Mouse (Mus musculus) hindbrain, embryonic 14.5 days (tissue): ENCODE data around the gene Thsd1. TPM values are rescaled to one million over a fixed set of nuclear protein-coding genes. Genes with fewer than 3 reads are reported as not detected.

Experiments used
- ATAC-seq: fragments of 200-750 bp; cut with Nextera tagmentation; 2 replicates; pipeline ENCODE4 v1.8.0; 2017; ENCODE audit warnings: moderate number of reproducible peaks, mild to moderate bottlenecking, moderate TSS enrichment, moderate library complexity; ENCODE audit not compliant: low FRiP score
- DNase-seq: peaks from one replicate; pipeline ENCODE4 v3.0.0-alpha.2; 2015; ENCODE audit warnings: low spot score
- H3K27ac ChIP-seq: fragments of 300-500 bp; sonication (generic); 2 replicates; pipeline ENCODE4 v1.5.1; 2014; ENCODE audit warnings: mild to moderate bottlenecking, moderate library complexity
- H3K27me3 ChIP-seq: fragments of 300-500 bp; sonication (generic); 2 replicates; pipeline ENCODE4 v1.6.1; 2014; ENCODE audit warnings: mild to moderate bottlenecking, low read length, mixed read lengths; ENCODE audit not compliant: control insufficient read depth, insufficient read depth
- H3K36me3 ChIP-seq: fragments of 300-500 bp; sonication (generic); replicated peaks from 2 replicates; pipeline ENCODE4 v1.6.1; 2014; ENCODE audit not compliant: control insufficient read depth, insufficient read depth
- H3K4me1 ChIP-seq: fragments of 300-500 bp; sonication (generic); replicated peaks from 2 replicates; pipeline ENCODE4 v1.6.1; 2014; ENCODE audit warnings: antibody characterized with exemption, low read length, mixed read lengths; ENCODE audit not compliant: control insufficient read depth, insufficient read depth
- H3K4me2 ChIP-seq: fragments of 300-500 bp; sonication (generic); replicated peaks from 2 replicates; pipeline ENCODE4 v1.6.1; 2014; ENCODE audit warnings: mild to moderate bottlenecking, moderate library complexity
- H3K4me3 ChIP-seq: fragments of 300-500 bp; sonication (generic); replicated peaks from 2 replicates; pipeline ENCODE4 v1.5.1; 2014; ENCODE audit warnings: mild to moderate bottlenecking, low read length
- H3K9ac ChIP-seq: fragments of 300-500 bp; sonication (generic); 2 replicates; pipeline ENCODE4 v1.6.1; 2014
- H3K9me3 ChIP-seq: fragments of 300-500 bp; sonication (generic); 2 replicates; pipeline ENCODE4 v1.6.1; 2016; ENCODE audit warnings: low read length; ENCODE audit not compliant: control insufficient read depth
- WGBS: fragments of 180-500 bp; shearing (Covaris S2); extraction: QIAGEN DNeasy Blood & Tissue Kit; methylation state at CpG from one replicate; pipeline ENCODE4 v1.1.7; 2014; 5-methylcytosine and 5-hydroxymethylcytosine counted together
- polyA plus RNA-seq: library from polyadenylated mRNA; unstranded; fragments of >200 nt; fragmentation: Nextera tagmentation; extraction: Ambion mirVana; gene quantifications from 2 replicates; pipeline ENCODE4 v1.2.1, GENCODE M21; 2014

Thsd1 gene
- polyA plus RNA-seq: 8.2 and 8.3 TPM in 2 replicates

- WGBS: under 1% methylated on average over 39 of the region's 39 CpGs
- H3K27ac ChIP-seq: no peak within 1 kb of the TSS
- ATAC-seq (peak; percentile 78), DNase-seq (no peak)
- no peaks in the 10 kb centered on the region for H3K9me3 ChIP-seq
- peak within 1 kb of the TSS; percentile 48 for H3K4me3 ChIP-seq
- H3K27me3 ChIP-seq: peaks cover 19% of the 10 kb centered on the region
- H3K4me2 ChIP-seq: peak within 1 kb of the TSS; percentile 85
- H3K9ac ChIP-seq: peak within 1 kb of the TSS; percentile 59
- H3K36me3 ChIP-seq: peaks cover 11% of the 10 kb centered on the region; the same call in 1 of the 2 replicates
- H3K4me1 ChIP-seq: no peaks in the 10 kb centered on the region
Measured at GRCm38 (mm10) chr8:22227061-22227877, at the start of gene Thsd1. TSS of gene Thsd1 (plus strand) at chr8:22227313.

- Histone ChIP-seq H3K36me3 (no peaks in the 10 kb centered on the region), H3K9ac (peak overlapping the region; percentile 60), H3K4me1 (peaks cover 8% of the 10 kb centered on the region), H3K27me3 (no peaks in the 10 kb centered on the region), H3K9me3 (no peaks in the 10 kb centered on the region), H3K4me2 (peak overlapping the region; percentile 61), H3K4me3 (peak overlapping the region; percentile 56), H3K27ac (0 out of 2 replicates have a peak overlapping the region, but pooled peaks have one; percentile 73)
- peak; percentile 35 for DNase-seq
- peak; percentile 49 for ATAC-seq
- 0% methylated on average over 3 of the region's 3 CpGs for WGBS
Measured at GRCm38 (mm10) chr8:22184884-22185283, 42.2 kb upstream of the Thsd1 start.

- Histone ChIP-seq H3K9ac (peak within 1 kb of the TSS; percentile 60), H3K27me3 (no peaks in the 10 kb centered on the region), H3K4me3 (peak within 1 kb of the TSS; percentile 56), H3K36me3 (no peaks in the 10 kb centered on the region), H3K4me1 (peaks cover 8% of the 10 kb centered on the region), H3K9me3 (no peaks in the 10 kb centered on the region), H3K27ac (peak within 1 kb of the TSS; percentile 73), H3K4me2 (peak within 1 kb of the TSS; percentile 61)
- ATAC-seq (peak; percentile 98), DNase-seq (peak; percentile 91)
- WGBS: 3% methylated on average over 63 of the region's 63 CpGs
Measured at GRCm38 (mm10) chr8:22185431-22186397, 41.4 kb upstream of the Thsd1 start, which contains the start of gene Ckap2. TSS of gene Ckap2 (minus strand) at chr8:22185819.

- WGBS: under 1% methylated on average over 70 of the region's 73 CpGs
- peak; percentile 90 for DNase-seq
Measured at GRCm38 (mm10) chr8:22192660-22193431, 34.3 kb upstream of the Thsd1 start, which contains the start of gene Vps36. TSS of gene Vps36 (plus strand) at chr8:22192809.

GRCm38 (mm10) chr8:22193432-22194010, 33.6 kb upstream of the Thsd1 start:
- Histone ChIP-seq H3K27me3 (no peaks in the 10 kb centered on the region), H3K27ac (peak overlapping the region; percentile 96), H3K4me1 (peaks cover 17% of the 10 kb centered on the region), H3K4me2 (peak overlapping the region; percentile 81), H3K9ac (peak overlapping the region; percentile 94), H3K9me3 (no peaks in the 10 kb centered on the region), H3K36me3 (no peaks in the 10 kb centered on the region), H3K4me3 (peak overlapping the region; percentile 80)
- no peak for DNase-seq
- no peak for ATAC-seq
- 16% methylated on average over 12 of the region's 12 CpGs for WGBS

More at GRCm38 (mm10) chr8:22192660-22193431, 34.3 kb upstream of the Thsd1 start, which contains the start of gene Vps36:
- peak within 1 kb of the TSS; percentile 94 for H3K9ac ChIP-seq
- H3K4me1 ChIP-seq: peaks cover 17% of the 10 kb centered on the region
- ATAC-seq: peak; percentile 95
- H3K4me3 ChIP-seq: peak within 1 kb of the TSS; percentile 80
- no peaks in the 10 kb centered on the region for H3K36me3 ChIP-seq
- peak within 1 kb of the TSS; percentile 81 for H3K4me2 ChIP-seq
- no peaks in the 10 kb centered on the region for H3K27me3 ChIP-seq
- H3K9me3 ChIP-seq: no peaks in the 10 kb centered on the region
- peak within 1 kb of the TSS; percentile 96 for H3K27ac ChIP-seq

- Histone ChIP-seq H3K27ac (no peak overlapping the region), H3K4me3 (no peak overlapping the region), H3K9me3 (no peaks in the 10 kb centered on the region), H3K9ac (no peak overlapping the region), H3K4me1 (peaks cover 14% of the 10 kb centered on the region), H3K27me3 (no peaks in the 10 kb centered on the region), H3K4me2 (no peak overlapping the region), H3K36me3 (peaks cover 23% of the 10 kb centered on the region)
- DNase-seq (no peak), ATAC-seq (no peak)
- WGBS: 92% methylated on average over 6 of the region's 6 CpGs
Measured at GRCm38 (mm10) chr8:22197914-22198313, 29.2 kb upstream of the Thsd1 start.

GRCm38 (mm10) chr8:22199481-22199880, 27.6 kb upstream of the Thsd1 start:
- Histone ChIP-seq H3K4me1 (peaks cover 2% of the 10 kb centered on the region), H3K4me3 (no peak overlapping the region), H3K36me3 (peaks cover 39% of the 10 kb centered on the region), H3K9me3 (no peaks in the 10 kb centered on the region), H3K4me2 (no peak overlapping the region), H3K27me3 (no peaks in the 10 kb centered on the region), H3K9ac (no peak overlapping the region), H3K27ac (no peak overlapping the region)
- DNase-seq (no peak), ATAC-seq (no peak)
- 99% methylated on average over 8 of the region's 8 CpGs for WGBS

GRCm38 (mm10) chr8:22207535-22207934, 19.6 kb upstream of the Thsd1 start:
- Histone ChIP-seq H3K4me3 (no peak overlapping the region), H3K9ac (no peak overlapping the region), H3K27me3 (no peaks in the 10 kb centered on the region), H3K36me3 (peaks cover 70% of the 10 kb centered on the region), H3K27ac (no peak overlapping the region), H3K4me2 (no peak overlapping the region), H3K4me1 (no peaks in the 10 kb centered on the region), H3K9me3 (no peaks in the 10 kb centered on the region)
- ATAC-seq (no peak), DNase-seq (no peak)
- WGBS: 76% methylated on average over 4 of the region's 4 CpGs
